Mouse (Mus musculus) kidney, adult 2 months (tissue): Measurements from ENCODE around the gene Me3. TPM values are rescaled to one million over a fixed set of nuclear protein-coding genes. Genes with fewer than 3 reads are reported as not detected.

Source experiments
- DNase-seq: peaks from one replicate; pipeline ENCODE4 v3.0.0; 2021
- H3K27ac ChIP-seq: fragments of 200-500 bp; 2 replicates; pipeline ENCODE4 v1.5.1; 2012; ENCODE audit warnings: low read depth, low read length, control low read depth, inconsistent platforms; ENCODE audit not compliant: insufficient read depth
- H3K27me3 ChIP-seq: fragments of 200-500 bp; replicated peaks from 2 replicates; pipeline ENCODE4 v1.6.1; 2012; ENCODE audit warnings: mild to moderate bottlenecking, moderate library complexity, low read length, inconsistent platforms; ENCODE audit not compliant: control insufficient read depth, insufficient read depth
- H3K36me3 ChIP-seq: fragments of 200-500 bp; 2 replicates; pipeline ENCODE4 v1.6.1; 2012; ENCODE audit warnings: mild to moderate bottlenecking, moderate library complexity, low read length, inconsistent platforms; ENCODE audit not compliant: control insufficient read depth, insufficient read depth
- H3K4me1 ChIP-seq: fragments of 200-500 bp; 2 replicates; pipeline ENCODE4 v1.6.1; 2011; ENCODE audit warnings: low read length; ENCODE audit not compliant: control insufficient read depth, insufficient read depth
- H3K4me3 ChIP-seq: fragments of 200-500 bp; 2 replicates; pipeline ENCODE4 v1.5.1; 2011; ENCODE audit warnings: mild to moderate bottlenecking, low read depth, low read length, control low read depth; ENCODE audit not compliant: insufficient read depth
- CTCF ChIP-seq: fragments of 200-500 bp; conservative IDR thresholded peaks from 2 replicates; pipeline ENCODE4 v1.5.1; 2011; ENCODE audit warnings: low read depth, mild to moderate bottlenecking, control low read depth, low read length, moderate library complexity, mixed read lengths; ENCODE audit not compliant: insufficient read depth, insufficient read length
- POLR2A ChIP-seq: fragments of 200-500 bp; IDR thresholded peaks from one replicate; pipeline ENCODE4 v1.6.1; 2011; ENCODE audit warnings: low read depth, low read length, control low read depth
- WGBS: fragments of 180-500 bp; shearing (Covaris S2); methylation state at CpG from one replicate; pipeline ENCODE4 v1.1.7; 2018; 5-methylcytosine and 5-hydroxymethylcytosine counted together
- polyA plus RNA-seq: library from polyadenylated mRNA; depleted of rRNA; stranded (reverse); fragments of >200 nt; gene quantifications from 2 replicates; pipeline ENCODE4 v1.2.3, GENCODE M21; 2012

Gene Me3
- polyA plus RNA-seq, 1 experiment = 89.3 TPM

DNA sequence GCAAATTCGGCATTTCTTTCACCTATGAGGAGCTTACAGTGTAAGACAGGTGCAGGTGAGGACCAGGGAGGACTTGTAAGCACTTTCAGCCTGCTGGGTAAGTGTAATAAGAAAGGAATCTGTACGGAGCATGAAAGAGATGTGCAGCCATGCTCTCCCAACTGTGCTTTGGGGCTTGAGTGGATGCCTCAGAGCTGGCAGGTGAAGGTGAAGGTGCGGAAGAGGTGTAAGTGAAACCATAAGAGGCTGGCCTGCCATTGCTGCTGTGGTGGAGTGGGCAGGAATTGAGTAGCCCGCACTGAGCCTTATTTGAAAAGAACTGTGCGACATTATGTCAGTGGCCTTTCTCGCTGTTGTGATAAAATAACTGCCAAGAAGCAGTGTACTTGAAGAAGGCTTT, 8.3 kb downstream of the Me3 start:
- WGBS = 91% methylated on average over 6 of the region's 6 CpGs
- no peak for DNase-seq
- Histone ChIP-seq H3K4me1 (peaks cover 7% of the 10 kb centered on the region; the same call in 1 of the 2 replicates), H3K27me3 (no peaks in the 10 kb centered on the region), H3K4me3 (no peak overlapping the region), H3K27ac (no peak overlapping the region), H3K36me3 (no peaks in the 10 kb centered on the region)
- TF ChIP-seq CTCF (no peak), POLR2A (no peak)

DNA sequence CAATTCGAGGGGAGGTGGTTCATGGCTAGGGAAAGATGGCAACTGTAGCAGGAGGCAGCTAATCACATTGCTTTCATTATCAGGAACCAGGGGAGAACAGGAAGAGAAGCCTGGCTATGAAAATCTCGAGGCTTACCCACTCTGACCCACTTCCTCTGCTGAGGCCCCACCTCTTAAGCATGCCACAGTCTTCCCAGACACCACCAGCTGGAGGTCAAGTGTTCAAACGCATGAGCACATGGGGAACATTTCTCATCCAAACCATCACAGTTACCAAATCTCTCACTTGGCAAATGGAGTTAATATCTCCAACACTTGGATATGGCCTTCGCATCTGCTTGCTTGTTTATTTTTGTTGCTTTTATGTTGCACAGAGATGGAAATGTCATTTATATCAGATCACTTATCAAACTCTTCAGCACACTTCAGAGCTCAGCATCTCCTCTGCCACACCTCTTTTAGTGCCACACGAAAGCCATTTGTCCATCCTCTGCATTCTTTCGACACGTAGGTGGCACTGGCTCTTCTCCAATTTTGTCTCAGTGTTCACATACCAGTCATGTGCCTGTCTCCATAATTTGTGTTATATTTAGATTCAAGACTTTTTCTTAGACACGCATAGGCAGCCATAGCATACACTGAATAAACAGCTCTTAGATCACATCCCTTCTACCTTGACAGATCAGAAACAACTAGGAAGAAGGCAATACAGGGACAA, 8.9 kb downstream of the Me3 start:
- no peak for TF ChIP-seq CTCF
- TF ChIP-seq POLR2A = no peak
- WGBS = 75% methylated on average over 8 of the region's 8 CpGs
- H3K4me1 ChIP-seq = peaks cover 7% of the 10 kb centered on the region; the same call in 1 of the 2 replicates
- no peaks in the 10 kb centered on the region for H3K27me3 ChIP-seq
- DNase-seq = no peak
- H3K36me3 ChIP-seq = no peaks in the 10 kb centered on the region
- H3K27ac ChIP-seq = no peak overlapping the region
- H3K4me3 ChIP-seq = no peak overlapping the region

DNA sequence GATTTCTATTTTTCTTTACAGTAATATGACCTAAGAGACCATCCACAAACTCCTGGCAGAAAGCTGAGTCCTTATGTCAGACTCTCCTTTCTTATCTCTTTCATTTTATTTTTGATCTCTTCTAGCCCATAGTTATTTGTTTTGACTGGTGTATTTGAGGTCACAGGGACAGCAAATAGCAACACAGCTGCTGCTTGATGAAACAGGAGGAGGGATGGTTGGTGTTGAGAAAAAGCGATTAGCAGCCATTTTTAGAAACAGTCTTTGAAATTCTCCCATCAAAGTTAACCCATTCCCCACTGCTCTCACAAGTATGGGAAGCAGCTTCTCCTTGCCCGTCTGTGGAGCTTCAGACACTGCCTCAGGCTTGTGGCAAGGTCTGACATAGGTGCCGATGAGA, 12.8 kb downstream of the Me3 start:
- TF ChIP-seq CTCF (no peak), POLR2A (no peak)
- DNase-seq = no peak

DNA sequence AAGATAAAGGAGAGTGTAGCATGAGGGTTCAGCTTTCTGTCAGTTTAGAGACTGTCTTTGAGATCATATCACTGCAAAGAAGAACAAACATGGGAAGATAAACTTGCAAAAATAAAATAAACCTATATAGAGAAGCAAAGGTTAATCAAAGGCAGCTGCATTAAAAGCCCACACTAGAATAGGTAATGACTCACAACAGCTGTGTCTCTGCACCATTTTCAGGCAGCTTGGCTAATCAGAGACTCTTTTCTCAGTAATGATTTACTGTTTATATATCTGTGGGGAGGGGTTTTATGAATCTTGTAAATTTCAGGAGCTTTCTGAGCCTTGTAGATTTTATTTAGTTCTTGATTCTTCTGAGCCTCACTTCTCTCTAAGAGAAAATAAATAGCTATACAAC, 15.7 kb downstream of the Me3 start:
- Histone ChIP-seq H3K27me3 (no peaks in the 10 kb centered on the region), H3K36me3 (no peaks in the 10 kb centered on the region), H3K4me1 (no peaks in the 10 kb centered on the region), H3K27ac (no peak overlapping the region), H3K4me3 (no peak overlapping the region)
- TF ChIP-seq POLR2A (no peak), CTCF (no peak)
- DNase-seq = no peak

More for the DNA sequence above, 12.8 kb downstream of the Me3 start:
- Histone ChIP-seq H3K36me3 (no peaks in the 10 kb centered on the region), H3K27ac (peak overlapping the region; percentile 2; the same call in 1 of the 2 replicates), H3K27me3 (no peaks in the 10 kb centered on the region), H3K4me1 (no peaks in the 10 kb centered on the region), H3K4me3 (no peak overlapping the region)
- 69% methylated on average over 3 of the region's 3 CpGs for WGBS

DNA sequence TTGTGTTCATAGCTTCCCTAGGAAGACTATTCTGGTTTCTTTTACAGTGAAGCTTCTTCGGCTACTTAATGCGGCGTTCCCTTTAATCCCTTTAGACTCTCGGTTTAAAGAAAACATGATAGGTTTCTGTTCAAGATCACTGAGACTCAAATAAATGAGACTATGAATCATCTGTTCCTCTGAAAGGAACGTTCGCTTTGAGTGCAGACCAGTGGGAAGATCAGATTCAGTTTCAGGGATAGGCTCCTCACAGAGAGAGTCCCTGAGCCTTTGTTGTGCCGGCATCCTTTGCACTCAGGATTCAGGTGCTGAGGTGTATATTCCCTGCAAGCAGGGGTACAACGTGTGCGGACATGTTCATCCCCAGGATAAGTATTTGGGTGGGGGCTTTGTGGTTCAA, 25.0 kb downstream of the Me3 start:
- no peaks in the 10 kb centered on the region for H3K4me1 ChIP-seq
- no peaks in the 10 kb centered on the region for H3K36me3 ChIP-seq
- H3K27me3 ChIP-seq = no peaks in the 10 kb centered on the region
- H3K27ac ChIP-seq = no peak overlapping the region
- TF ChIP-seq CTCF = no peak
- TF ChIP-seq POLR2A = no peak
- WGBS = 67% methylated on average over 9 of the region's 9 CpGs
- no peak overlapping the region for H3K4me3 ChIP-seq
- no peak for DNase-seq

DNA sequence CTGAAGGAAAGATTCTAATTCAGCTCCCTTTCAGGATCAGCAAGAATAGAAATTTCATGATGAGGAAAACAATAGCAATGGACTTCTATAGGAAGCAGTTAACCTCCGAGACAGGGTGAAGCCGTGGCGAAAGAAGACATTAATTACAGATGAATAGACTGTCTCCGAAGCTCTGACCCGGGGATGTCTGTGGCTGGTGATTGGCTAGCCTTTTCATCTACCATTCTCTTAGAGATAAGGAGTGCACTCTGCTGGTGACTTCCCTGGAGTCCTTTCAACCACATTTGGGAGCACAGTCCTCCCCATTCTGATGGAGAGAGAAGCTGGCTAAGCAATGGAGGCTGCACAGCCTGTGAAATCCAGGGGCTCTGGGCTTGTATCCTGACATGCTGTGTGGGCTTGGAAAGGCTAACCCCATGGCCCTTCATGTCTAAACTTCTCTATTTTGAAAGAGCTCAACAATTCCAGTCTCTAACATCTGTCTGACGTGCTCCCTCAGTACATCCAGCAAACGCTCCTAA, 25.6 kb downstream of the Me3 start:
- TF ChIP-seq CTCF (no peak), POLR2A (no peak)
- H3K36me3 ChIP-seq = no peaks in the 10 kb centered on the region
- H3K27me3 ChIP-seq = no peaks in the 10 kb centered on the region
- WGBS = 68% methylated on average over 7 of the region's 7 CpGs
- H3K4me3 ChIP-seq = no peak overlapping the region
- H3K4me1 ChIP-seq = no peaks in the 10 kb centered on the region
- DNase-seq = no peak
- H3K27ac ChIP-seq = no peak overlapping the region

DNA sequence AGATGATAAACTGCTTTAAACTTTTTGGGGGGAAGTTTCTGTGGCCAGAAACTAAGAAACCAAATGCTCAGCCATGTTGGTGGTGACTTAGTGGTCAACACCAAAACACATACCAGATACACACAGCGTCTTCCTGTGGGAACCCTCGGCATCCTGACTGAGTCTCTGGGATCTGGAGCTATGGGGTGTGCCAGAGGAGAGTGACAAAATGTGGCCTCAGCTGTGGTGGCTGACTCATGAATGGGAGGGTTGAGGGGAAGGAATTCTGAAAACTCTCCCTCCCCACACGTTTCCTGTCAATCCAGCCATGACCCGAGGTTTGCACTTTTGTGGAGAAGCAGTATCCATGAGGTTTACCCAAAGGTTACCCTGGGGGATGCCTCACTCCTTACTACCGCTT, 32.0 kb downstream of the Me3 start:
- H3K36me3 ChIP-seq = no peaks in the 10 kb centered on the region
- no peak for DNase-seq
- 62% methylated on average over 5 of the region's 5 CpGs for WGBS
- no peak overlapping the region for H3K4me3 ChIP-seq
- TF ChIP-seq CTCF = no peak
- TF ChIP-seq POLR2A = no peak
- no peaks in the 10 kb centered on the region for H3K4me1 ChIP-seq
- no peak overlapping the region for H3K27ac ChIP-seq
- H3K27me3 ChIP-seq = no peaks in the 10 kb centered on the region
